Mouse (Mus musculus): ENCODE results near the gene Ildr1.

Gene Ildr1

GRCm38 (mm10) chr16:36693818-36694413, at the start of gene Ildr1:
Ildr1 (plus strand) TSS chr16:36693978.
- no peak for DNase-seq (ENCODE audit: low read depth, low spot score)

GRCm38 (mm10) chr16:36645124-36645523, 48.7 kb upstream of the Ildr1 start:
- DNase-seq (ENCODE audit: low read depth, low spot score), result no peak

- no peak for DNase-seq (ENCODE audit: low read depth, low spot score)
Observed at GRCm38 (mm10) chr16:36649304-36649703, 44.5 kb upstream of the Ildr1 start.

- no peak for DNase-seq (ENCODE audit: low read depth, low spot score)
Observed at GRCm38 (mm10) chr16:36650511-36650910, 43.3 kb upstream of the Ildr1 start.

GRCm38 (mm10) chr16:36651174-36651766, 42.5 kb upstream of the Ildr1 start:
- DNase-seq (ENCODE audit: low read depth, low spot score), result no peak

GRCm38 (mm10) chr16:36655199-36655598, 38.6 kb upstream of the Ildr1 start:
- no peak for DNase-seq (ENCODE audit: low read depth, low spot score)

GRCm38 (mm10) chr16:36655910-36656309, 37.9 kb upstream of the Ildr1 start:
- no peak for DNase-seq (ENCODE audit: low read depth, low spot score)

GRCm38 (mm10) chr16:36661330-36661729, 32.4 kb upstream of the Ildr1 start:
- DNase-seq (ENCODE audit: low read depth, low spot score), result no peak

GRCm38 (mm10) chr16:36663484-36663883, 30.3 kb upstream of the Ildr1 start:
- no peak for DNase-seq (ENCODE audit: low read depth, low spot score)

GRCm38 (mm10) chr16:36665782-36666181, 28.0 kb upstream of the Ildr1 start, which contains the start of gene Cd86:
Cd86 (minus strand) TSS chr16:36666081.
- no peak for DNase-seq (ENCODE audit: low read depth, low spot score)

- no peak for DNase-seq (ENCODE audit: low read depth, low spot score)
Observed at GRCm38 (mm10) chr16:36666448-36667017, 27.2 kb upstream of the Ildr1 start.

- no peak for DNase-seq (ENCODE audit: low read depth, low spot score)
Observed at GRCm38 (mm10) chr16:36670590-36670989, 23.2 kb upstream of the Ildr1 start.

- DNase-seq (ENCODE audit: low read depth, low spot score), result no peak
Observed at GRCm38 (mm10) chr16:36673196-36673595, 20.6 kb upstream of the Ildr1 start.

- DNase-seq (ENCODE audit: low read depth, low spot score), result no peak
Observed at GRCm38 (mm10) chr16:36674457-36675204, 19.1 kb upstream of the Ildr1 start.

- no peak for DNase-seq (ENCODE audit: low read depth, low spot score)
Observed at GRCm38 (mm10) chr16:36675304-36675703, 18.5 kb upstream of the Ildr1 start.

GRCm38 (mm10) chr16:36675902-36676301, 17.9 kb upstream of the Ildr1 start:
- no peak for DNase-seq (ENCODE audit: low read depth, low spot score)

GRCm38 (mm10) chr16:36681829-36682228, 11.9 kb upstream of the Ildr1 start:
- DNase-seq (ENCODE audit: low read depth, low spot score), result no peak

GRCm38 (mm10) chr16:36684325-36684918, 9.4 kb upstream of the Ildr1 start:
- DNase-seq (ENCODE audit: low read depth, low spot score), result no peak

GRCm38 (mm10) chr16:36688076-36688475, 5.7 kb upstream of the Ildr1 start:
- DNase-seq (ENCODE audit: low read depth, low spot score), result no peak

GRCm38 (mm10) chr16:36691484-36691883, 2.3 kb upstream of the Ildr1 start:
- DNase-seq (ENCODE audit: low read depth, low spot score), result no peak

- DNase-seq (ENCODE audit: low read depth, low spot score), result no peak
Observed at GRCm38 (mm10) chr16:36694798-36695290, 1.1 kb downstream of the Ildr1 start.

GRCm38 (mm10) chr16:36697331-36697730, 3.6 kb downstream of the Ildr1 start:
- no peak for DNase-seq (ENCODE audit: low read depth, low spot score)

Data from brain, embryonic 18.5 days (tissue).